Mouse (Mus musculus) bone marrow macrophage, adult 2 months (primary cell): ENCODE data around the gene Bpi.

Source experiments
- CTCF ChIP-seq: IDR thresholded peaks from 2 replicates; pipeline ENCODE4 v1.5.1; 2012; ENCODE audit warnings: low read depth, mild to moderate bottlenecking, low read length, moderate library complexity
- POLR2A ChIP-seq: IDR thresholded peaks from 2 replicates; pipeline ENCODE4 v1.6.1; 2012; ENCODE audit warnings: mild to moderate bottlenecking, low read depth, low read length, borderline replicate concordance

GRCm38 (mm10) chr2:158221446-158222084 lies 36.3 kb upstream of the Bpi start:
- no peak for TF ChIP-seq CTCF
- no peak for TF ChIP-seq POLR2A
